Mouse (Mus musculus): Measurements from ENCODE around the gene Ilf3.

DNA sequence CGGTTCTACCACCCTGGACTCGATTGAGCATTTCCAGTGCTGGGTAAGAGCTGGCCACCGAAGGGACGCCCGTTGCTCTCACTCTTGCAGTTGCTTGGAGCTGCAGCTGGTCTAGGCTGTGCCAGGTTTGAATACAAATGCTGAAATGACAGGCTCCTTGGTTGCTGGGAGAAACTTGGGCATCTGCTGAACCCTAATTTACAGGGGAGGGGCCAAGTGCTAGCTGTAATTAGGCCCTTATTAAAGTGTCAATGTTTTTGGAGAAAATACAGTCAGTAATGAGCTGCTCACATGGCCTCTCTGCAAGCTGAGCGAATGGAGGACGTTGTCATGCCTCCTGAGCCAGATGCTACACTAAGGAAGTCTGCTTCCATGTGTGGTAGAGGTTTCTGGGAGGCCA is 63.1 kb downstream of the Ilf3 start:
- TF ChIP-seq POLR2A (IDR thresholded peaks at IDR 0.05; ENCODE audit: control insufficient read depth, extremely low read depth, insufficient read depth, low read length, poor library complexity) (no peak), CTCF (IDR thresholded peaks at IDR 0.05; ENCODE audit: borderline replicate concordance, control insufficient read depth, extremely low read depth, insufficient read depth, low read length, poor library complexity) (no peak)

Measured in thymus, adult 2 months (tissue).